ENCODE assay signal across 19 mouse cellular contexts in the genomic region with DNA sequence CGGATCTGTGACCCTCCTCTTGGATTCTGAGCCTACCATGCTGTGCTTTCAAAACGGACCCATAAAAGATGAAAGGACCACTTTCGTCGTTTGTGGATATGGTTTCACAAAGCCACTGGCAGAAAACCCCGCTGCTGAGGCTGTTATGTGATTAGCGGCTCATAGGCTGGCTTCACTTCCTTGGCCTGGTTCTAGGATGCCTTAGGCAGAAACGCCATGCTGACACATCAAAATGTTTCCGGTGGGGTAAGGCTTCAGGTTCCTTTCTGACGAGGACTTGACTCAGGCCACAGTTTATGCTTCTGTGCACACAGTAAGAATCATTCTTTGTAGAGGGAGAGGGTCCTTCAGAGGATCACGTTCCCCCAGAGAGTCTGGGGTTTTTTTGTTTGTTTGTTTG. TPM values are rescaled to one million over a fixed set of nuclear protein-coding genes. Genes with fewer than 3 reads are reported as not detected.
DNase-seq lines count a peak whose midpoint lies in the region; ATAC-seq and TF ChIP-seq lines count a peak whose summit lies in the region.
"Had no signal": no experiment of that assay in that cellular context is flagged by ENCODE, and none has a peak within 500 bp of the region (broad histone marks: within the 10 kb centered on the region; RNA-seq: fewer than 3 reads in every experiment).

No protein-coding gene starts in this region.

- DNase-seq in hindbrain, embryonic 10.5 days (ENCODE audit: low spot score), result peak; percentile 14
- DNase-seq in CH12.LX (ENCODE audit: extremely low read depth) (no peak), liver (no peak)
- peak; percentile 50 for DNase-seq in embryonic facial prominence, embryonic 11.5 days (ENCODE audit: low spot score)
- DNase-seq in limb, embryonic 11.5 days (ENCODE audit: low spot score), result peak; percentile 35
- DNase-seq in natural killer cell, adult 2 months (ENCODE audit: low spot score in 2 of 2), result no peak
- DNase-seq in forebrain, postnatal 0 days, result no peak
- DNase-seq: cerebellum, adult 11-12 months; gastrocnemius, postnatal 10 days; heart, postnatal 36 days; kidney, adult 11 months; layer of hippocampus, adult 9-11 months; liver, embryonic 13.5 days; thymus, postnatal 14 days had no signal

- peaks cover 9% of the 10 kb centered on the region; the same call in 1 of the 2 replicates for H3K4me1 ChIP-seq in hindbrain, embryonic 10.5 days (replicated peaks)
- no peaks in the 10 kb centered on the region for H3K4me1 ChIP-seq in hindbrain, embryonic 13.5 days (replicated peaks)
- H3K4me1 ChIP-seq in CH12.LX (ENCODE audit: control insufficient read depth in 1 of 2, insufficient read depth in 2 of 2), result 0 out of 4 replicates have a peak, but pooled peaks cover 0 to 2% of the 10 kb centered on the region in 2 experiments
- H3K4me1 ChIP-seq in embryonic facial prominence, embryonic 11.5 days (ENCODE audit: control insufficient read depth, insufficient read depth, low read length), result no peaks in the 10 kb centered on the region
- no peaks in the 10 kb centered on the region for H3K4me1 ChIP-seq in limb, embryonic 11.5 days (ENCODE audit: control insufficient read depth, insufficient read depth, low read length)
- H3K4me1 ChIP-seq in forebrain, postnatal 0 days (ENCODE audit: insufficient read depth), result no peaks in the 10 kb centered on the region
- H3K4me1 ChIP-seq: liver, embryonic 13.5 days had no signal

- no peaks in the 10 kb centered on the region for H3K36me3 ChIP-seq in hindbrain, embryonic 10.5 days
- H3K36me3 ChIP-seq in hindbrain, embryonic 13.5 days, result no peaks in the 10 kb centered on the region
- H3K36me3 ChIP-seq in CH12.LX (replicated peaks in 1 of 2; ENCODE audit: control insufficient read depth in 1 of 2, insufficient read depth in 1 of 2, low read length in 1 of 2), result no peaks in the 10 kb centered on the region
- H3K36me3 ChIP-seq in embryonic facial prominence, embryonic 11.5 days (replicated peaks; ENCODE audit: control insufficient read depth, insufficient read depth, low read depth, low read length), result no peaks in the 10 kb centered on the region
- no peaks in the 10 kb centered on the region for H3K36me3 ChIP-seq in limb, embryonic 11.5 days (ENCODE audit: control insufficient read depth, insufficient read depth, low read length)
- H3K36me3 ChIP-seq in forebrain, postnatal 0 days (ENCODE audit: insufficient read depth), result no peaks in the 10 kb centered on the region
- H3K36me3 ChIP-seq: liver, embryonic 13.5 days had no signal

- dilution Hi-C loops in CH12.LX (cut with MboI; ENCODE audit: extremely low pct_ligation_motif_present, extremely low pct_unique_long_range_greater_than_20kb, low sequenced_read_pairs), result no loop called here

- no peaks in the 10 kb centered on the region for H3K79me2 ChIP-seq in CH12.LX (replicated peaks; ENCODE audit: control insufficient read depth, extremely low read depth, insufficient read depth, poor library complexity, severe bottlenecking)

- no peak overlapping the region for H3K4me2 ChIP-seq in hindbrain, embryonic 13.5 days
- H3K4me2 ChIP-seq in CH12.LX (ENCODE audit: insufficient read depth, low read depth, poor library complexity, severe bottlenecking), result no peak overlapping the region
- H3K4me2 ChIP-seq in embryonic facial prominence, embryonic 11.5 days (ENCODE audit: low read depth, low read length), result no peak overlapping the region
- H3K4me2 ChIP-seq in limb, embryonic 11.5 days (ENCODE audit: low read depth, severe bottlenecking), result no peak overlapping the region
- H3K4me2 ChIP-seq in forebrain, postnatal 0 days (ENCODE audit: low read depth), result no peak overlapping the region
- H3K4me2 ChIP-seq: liver, embryonic 13.5 days had no signal

- 0 out of 2 replicates have a peak overlapping the region, but pooled peaks have one; percentile 8 for H3K27ac ChIP-seq in hindbrain, embryonic 10.5 days
- no peak overlapping the region for H3K27ac ChIP-seq in hindbrain, embryonic 13.5 days
- H3K27ac ChIP-seq in CH12.LX (ENCODE audit: insufficient read depth, low read depth), result no peak overlapping the region
- H3K27ac ChIP-seq in embryonic facial prominence, embryonic 11.5 days (replicated peaks; ENCODE audit: low read depth, low read length), result no peak overlapping the region
- H3K27ac ChIP-seq in limb, embryonic 11.5 days (replicated peaks; ENCODE audit: low read depth, low read length), result no peak overlapping the region; the same call in 1 of the 2 replicates
- H3K27ac ChIP-seq in forebrain, postnatal 0 days (ENCODE audit: low read depth, low read length), result no peak overlapping the region
- H3K27ac ChIP-seq: liver, embryonic 13.5 days had no signal

- H3K4me3 ChIP-seq in hindbrain, embryonic 10.5 days, result no peak overlapping the region
- no peak overlapping the region for H3K4me3 ChIP-seq in hindbrain, embryonic 13.5 days
- H3K4me3 ChIP-seq in CH12.LX (replicated peaks in 1 of 3; ENCODE audit: low read depth in 2 of 3, low read length in 2 of 3, poor library complexity in 1 of 3), result no peak overlapping the region
- no peak overlapping the region for H3K4me3 ChIP-seq in embryonic facial prominence, embryonic 11.5 days (ENCODE audit: low read depth, low read length)
- H3K4me3 ChIP-seq in limb, embryonic 11.5 days (ENCODE audit: low read depth, low read length), result no peak overlapping the region
- no peak overlapping the region for H3K4me3 ChIP-seq in forebrain, postnatal 0 days (ENCODE audit: low read depth, low read length)
- H3K4me3 ChIP-seq: liver, embryonic 13.5 days had no signal

- H3K27me3 ChIP-seq in hindbrain, embryonic 10.5 days (ENCODE audit: insufficient read depth, poor library complexity, severe bottlenecking), result no peaks in the 10 kb centered on the region
- no peaks in the 10 kb centered on the region for H3K27me3 ChIP-seq in hindbrain, embryonic 13.5 days
- H3K27me3 ChIP-seq in CH12.LX (replicated peaks), result no peaks in the 10 kb centered on the region
- no peaks in the 10 kb centered on the region for H3K27me3 ChIP-seq in embryonic facial prominence, embryonic 11.5 days (ENCODE audit: control insufficient read depth, insufficient read depth, low read length)
- no peaks in the 10 kb centered on the region for H3K27me3 ChIP-seq in limb, embryonic 11.5 days (ENCODE audit: control insufficient read depth, insufficient read depth, low read length)
- H3K27me3 ChIP-seq in forebrain, postnatal 0 days (ENCODE audit: insufficient read depth, low read length), result no peaks in the 10 kb centered on the region
- H3K27me3 ChIP-seq: liver, embryonic 13.5 days had no signal

- no peak for TF ChIP-seq CTCF in CH12.LX (conservative IDR thresholded peaks at IDR 0.05 in 1 of 2, IDR thresholded peaks at IDR 0.05 in 1 of 2; ENCODE audit: low read depth in 2 of 2, low read length in 2 of 2)
- no peak for TF ChIP-seq CTCF in forebrain, postnatal 0 days (IDR thresholded peaks at IDR 0.05; ENCODE audit: low read depth)

- in situ Hi-C loops in CH12.LX (cut with MboI; ENCODE audit: low pct_ligation_motif_present, low pct_unique_long_range_greater_than_20kb, low sequenced_read_pairs), result no loop called here

- TF ChIP-seq EP300 in CH12.LX (IDR thresholded peaks at IDR 0.05; ENCODE audit: low read length), result no peak

- no peaks in the 10 kb centered on the region for H3K9me3 ChIP-seq in hindbrain, embryonic 10.5 days
- no peaks in the 10 kb centered on the region for H3K9me3 ChIP-seq in hindbrain, embryonic 13.5 days
- no peaks in the 10 kb centered on the region for H3K9me3 ChIP-seq in CH12.LX (replicated peaks; ENCODE audit: low read length)
- no peaks in the 10 kb centered on the region for H3K9me3 ChIP-seq in embryonic facial prominence, embryonic 11.5 days (replicated peaks; ENCODE audit: control insufficient read depth, low read length)
- H3K9me3 ChIP-seq in limb, embryonic 11.5 days (ENCODE audit: control insufficient read depth, low read length), result no peaks in the 10 kb centered on the region
- no peaks in the 10 kb centered on the region for H3K9me3 ChIP-seq in forebrain, postnatal 0 days (ENCODE audit: low read length)
- H3K9me3 ChIP-seq: liver, embryonic 13.5 days had no signal

- TF ChIP-seq RAD21 in CH12.LX (IDR thresholded peaks at IDR 0.05; ENCODE audit: low read depth, low read length), result no peak

- H3K9ac ChIP-seq in hindbrain, embryonic 13.5 days, result no peak overlapping the region
- H3K9ac ChIP-seq in CH12.LX (ENCODE audit: insufficient read depth, low read depth), result no peak overlapping the region
- no peak overlapping the region for H3K9ac ChIP-seq in embryonic facial prominence, embryonic 11.5 days (replicated peaks; ENCODE audit: low read length)
- H3K9ac ChIP-seq in limb, embryonic 11.5 days (ENCODE audit: low read length), result no peak overlapping the region
- H3K9ac ChIP-seq in forebrain, postnatal 0 days, result no peak overlapping the region
- H3K9ac ChIP-seq: liver, embryonic 13.5 days had no signal

- TF ChIP-seq POLR2A in CH12.LX (IDR thresholded peaks at IDR 0.05; ENCODE audit: low read depth, low read length), result no peak

- ATAC-seq in hindbrain, embryonic 13.5 days (ENCODE audit: low FRiP score), result no peak
- no peak for ATAC-seq in embryonic facial prominence, embryonic 11.5 days (replicated peaks; ENCODE audit: insufficient number of reproducible peaks, low FRiP score, low TSS enrichment, low read depth)
- no peak for ATAC-seq in limb, embryonic 11.5 days (ENCODE audit: insufficient number of reproducible peaks, low FRiP score, low TSS enrichment, low read depth)
- no peak for ATAC-seq in forebrain, postnatal 0 days
- ATAC-seq: activated CD4-positive, CD25-positive, alpha-beta regulatory T cell, adult 4 months; lung, postnatal 0 days had no signal

- 36% methylated on average over 10 of the region's 10 CpGs for WGBS in hindbrain, embryonic 10.5 days
- 51% methylated on average over 10 of the region's 10 CpGs for WGBS in hindbrain, embryonic 13.5 days
- WGBS in embryonic facial prominence, embryonic 11.5 days, result 26% methylated on average over 10 of the region's 10 CpGs
- 27% methylated on average over 10 of the region's 10 CpGs for WGBS in limb, embryonic 11.5 days
- WGBS in forebrain, postnatal 0 days, result 43% methylated on average over 10 of the region's 10 CpGs

RNA-seq across cellular contexts. Expression of gene Hal, which starts 12.3 kb away (rescaled TPM):
- 0.12 and 0.17 TPM in 2 replicates for polyA plus RNA-seq in hindbrain, embryonic 10.5 days (2016; fragmentation: Nextera tagmentation; extraction: Ambion mirVana)
- not detected in 2 replicates for polyA plus RNA-seq in hindbrain, embryonic 13.5 days (2015; fragmentation: Nextera tagmentation; extraction: Ambion mirVana)
- total RNA-seq in CH12.LX (2012; rRNA removed) (0.76 TPM in 2 replicates), CH12.LX (2014; rRNA removed) (0.26 TPM in 1 of 2 replicates, not detected in the other)
- 0.29 TPM in 1 of 2 replicates, not detected in the other for polyA plus RNA-seq in CH12.LX (2012; ENCODE audit: insufficient read length, low read depth)
- polyA plus RNA-seq in embryonic facial prominence, embryonic 11.5 days (2014; fragmentation: Nextera tagmentation; extraction: Ambion mirVana), result not detected in 2 replicates
- polyA plus RNA-seq in limb, embryonic 11.5 days (2014; fragmentation: Nextera tagmentation; extraction: Ambion mirVana), result 0.29 and 1.1 TPM in 2 replicates
- 0.05 TPM in 1 of 2 replicates, not detected in the other for total RNA-seq in forebrain, postnatal 0 days (2014; rRNA removed)
- polyA plus RNA-seq in forebrain, postnatal 0 days (2015; fragmentation: Nextera tagmentation; extraction: Ambion mirVana), result 0.15 TPM in 1 of 2 replicates, not detected in the other
- polyA plus RNA-seq: forebrain, embryonic 11.5 days; lung, postnatal 0 days had no signal

RNA-seq across cellular contexts. Expression of gene Amdhd1, which starts 39.0 kb away (rescaled TPM):
- 0.19 and 0.24 TPM in 2 replicates for polyA plus RNA-seq in hindbrain, embryonic 10.5 days (2016; fragmentation: Nextera tagmentation; extraction: Ambion mirVana)
- polyA plus RNA-seq in hindbrain, embryonic 13.5 days (2015; fragmentation: Nextera tagmentation; extraction: Ambion mirVana), result 0.08 and 0.09 TPM in 2 replicates
- total RNA-seq in CH12.LX (2012; rRNA removed) (4.6 and 8.4 TPM in 2 replicates), CH12.LX (2014; rRNA removed) (2.4 and 3.3 TPM in 2 replicates)
- 2.3 and 2.4 TPM in 2 replicates for polyA plus RNA-seq in CH12.LX (2012; ENCODE audit: insufficient read length, low read depth)
- polyA plus RNA-seq in embryonic facial prominence, embryonic 11.5 days (2014; fragmentation: Nextera tagmentation; extraction: Ambion mirVana), result 0.25 and 0.31 TPM in 2 replicates
- polyA plus RNA-seq in limb, embryonic 11.5 days (2014; fragmentation: Nextera tagmentation; extraction: Ambion mirVana), result 0.23 and 0.43 TPM in 2 replicates
- total RNA-seq in forebrain, postnatal 0 days (2014; rRNA removed), result 0.14 and 0.85 TPM in 2 replicates
- polyA plus RNA-seq in forebrain, postnatal 0 days (2015; fragmentation: Nextera tagmentation; extraction: Ambion mirVana), result 0.48 and 0.64 TPM in 2 replicates
- total RNA-seq: heart, postnatal 36 days; MEL had no signal

RNA-seq across cellular contexts. Expression of gene Ccdc38, which starts 39.6 kb away (rescaled TPM):
- polyA plus RNA-seq in hindbrain, embryonic 10.5 days (2016; fragmentation: Nextera tagmentation; extraction: Ambion mirVana), result 0.35 TPM in 2 replicates
- polyA plus RNA-seq in hindbrain, embryonic 13.5 days (2015; fragmentation: Nextera tagmentation; extraction: Ambion mirVana), result 0.27 TPM in 2 replicates
- total RNA-seq in CH12.LX (2012; rRNA removed) (6.6 and 9.2 TPM in 2 replicates), CH12.LX (2014; rRNA removed) (47.3 and 55.8 TPM in 2 replicates)
- polyA plus RNA-seq in CH12.LX (2012; ENCODE audit: insufficient read length, low read depth), result 17.9 and 22.2 TPM in 2 replicates
- polyA plus RNA-seq in embryonic facial prominence, embryonic 11.5 days (2014; fragmentation: Nextera tagmentation; extraction: Ambion mirVana), result 0.43 and 0.46 TPM in 2 replicates
- polyA plus RNA-seq in limb, embryonic 11.5 days (2014; fragmentation: Nextera tagmentation; extraction: Ambion mirVana), result 0.21 and 0.23 TPM in 2 replicates
- total RNA-seq in forebrain, postnatal 0 days (2014; rRNA removed), result not detected in 2 replicates
- polyA plus RNA-seq in forebrain, postnatal 0 days (2015; fragmentation: Nextera tagmentation; extraction: Ambion mirVana), result 0.39 and 0.41 TPM in 2 replicates
- total RNA-seq: heart, postnatal 36 days; MEL had no signal

RNA-seq across cellular contexts. Expression of gene Lta4h, which starts 47.7 kb away (rescaled TPM):
- polyA plus RNA-seq in hindbrain, embryonic 10.5 days (2016; fragmentation: Nextera tagmentation; extraction: Ambion mirVana), result 151 and 155 TPM in 2 replicates
- 98.4 and 101 TPM in 2 replicates for polyA plus RNA-seq in hindbrain, embryonic 13.5 days (2015; fragmentation: Nextera tagmentation; extraction: Ambion mirVana)
- total RNA-seq in CH12.LX (2012; rRNA removed) (118 and 120 TPM in 2 replicates), CH12.LX (2014; rRNA removed) (155 and 160 TPM in 2 replicates)
- polyA plus RNA-seq in CH12.LX (2012; ENCODE audit: insufficient read length, low read depth), result 99.6 and 104 TPM in 2 replicates
- 223 and 239 TPM in 2 replicates for polyA plus RNA-seq in embryonic facial prominence, embryonic 11.5 days (2014; fragmentation: Nextera tagmentation; extraction: Ambion mirVana)
- 181 and 193 TPM in 2 replicates for polyA plus RNA-seq in limb, embryonic 11.5 days (2014; fragmentation: Nextera tagmentation; extraction: Ambion mirVana)
- 55.7 and 67.6 TPM in 2 replicates for total RNA-seq in forebrain, postnatal 0 days (2014; rRNA removed)
- 72.6 and 88.0 TPM in 2 replicates for polyA plus RNA-seq in forebrain, postnatal 0 days (2015; fragmentation: Nextera tagmentation; extraction: Ambion mirVana)

Comparison
In these comparisons a context has a peak if more than half of its experiments do, and no peak if none do; other contexts are left out.
1. DNase-seq: peak in hindbrain, embryonic 10.5 days (single experiment), embryonic facial prominence, embryonic 11.5 days (single experiment) and limb, embryonic 11.5 days (single experiment); none in CH12.LX (single experiment), natural killer cell, adult 2 months (0 of 2), liver (single experiment) and forebrain, postnatal 0 days (single experiment).
2. RNA of gene Ccdc38, which starts 39.6 kb away (polyA plus RNA-seq): 17.9 to 22.2 TPM in CH12.LX; 0.43 to 0.46 TPM in embryonic facial prominence, embryonic 11.5 days, 0.39 to 0.41 TPM in forebrain, postnatal 0 days, 0.35 TPM in hindbrain, embryonic 10.5 days, 0.27 TPM in hindbrain, embryonic 13.5 days and 0.21 to 0.23 TPM in limb, embryonic 11.5 days; every median in the first group is over 10 times any median in the second.